Mouse (Mus musculus): ENCODE data around the gene Rnf220. TPM values are rescaled to one million over a fixed set of nuclear protein-coding genes. Genes with fewer than 3 reads are reported as not detected.

The Rnf220 gene
- polyA plus RNA-seq, 1 experiment from 2014 or later = 68.7 TPM

GRCm38 (mm10) chr4:117390850-117391795, 105.7 kb downstream of the Rnf220 start:
- no peaks in the 10 kb centered on the region for H3K36me3 ChIP-seq
- H3K4me3 ChIP-seq (replicated peaks) = 0 out of 2 replicates have a peak overlapping the region, but pooled peaks have one; percentile 14
- no peaks in the 10 kb centered on the region for H3K9me3 ChIP-seq (replicated peaks)
- no peak for ATAC-seq (replicated peaks; ENCODE audit: low FRiP score)
- H3K4me2 ChIP-seq = peak overlapping the region; percentile 55
- peaks cover 15% of the 10 kb centered on the region for H3K4me1 ChIP-seq
- H3K9ac ChIP-seq = no peak overlapping the region
- peaks cover 49% of the 10 kb centered on the region for H3K27me3 ChIP-seq
- WGBS = 27% methylated on average over 22 of the region's 22 CpGs
- H3K27ac ChIP-seq = no peak overlapping the region

- H3K4me3 ChIP-seq (replicated peaks) = no peak overlapping the region
- H3K36me3 ChIP-seq = no peaks in the 10 kb centered on the region
- H3K27me3 ChIP-seq = peaks cover 58% of the 10 kb centered on the region
- peaks cover 15% of the 10 kb centered on the region for H3K4me1 ChIP-seq
- 86% methylated on average over 14 of the region's 14 CpGs for WGBS
- H3K27ac ChIP-seq = no peak overlapping the region
- no peaks in the 10 kb centered on the region for H3K9me3 ChIP-seq (replicated peaks)
- no peak overlapping the region for H3K9ac ChIP-seq
- no peak overlapping the region for H3K4me2 ChIP-seq
- ATAC-seq (replicated peaks; ENCODE audit: low FRiP score) = no peak
These were observed 107.4 kb downstream of the Rnf220 start for GRCm38 (mm10) chr4:117389264-117390054.

GRCm38 (mm10) chr4:117385247-117385646, 111.6 kb downstream of the Rnf220 start:
- Histone ChIP-seq H3K36me3 (no peaks in the 10 kb centered on the region), H3K4me3 (replicated peaks) (no peak overlapping the region), H3K27me3 (peaks cover 58% of the 10 kb centered on the region), H3K9ac (no peak overlapping the region), H3K27ac (no peak overlapping the region), H3K4me1 (0 out of 2 replicates have a peak, but pooled peaks cover 3% of the 10 kb centered on the region), H3K4me2 (no peak overlapping the region), H3K9me3 (replicated peaks) (no peaks in the 10 kb centered on the region)
- 86% methylated on average over 1 of the region's 1 CpGs for WGBS
- ATAC-seq (replicated peaks; ENCODE audit: low FRiP score) = no peak

GRCm38 (mm10) chr4:117381846-117382245, 115.0 kb downstream of the Rnf220 start:
- no peaks in the 10 kb centered on the region for H3K36me3 ChIP-seq
- H3K9me3 ChIP-seq (replicated peaks) = no peaks in the 10 kb centered on the region
- H3K27ac ChIP-seq = no peak overlapping the region
- no peak for ATAC-seq (replicated peaks; ENCODE audit: low FRiP score)
- 44% methylated on average over 8 of the region's 8 CpGs for WGBS
- peaks cover 69% of the 10 kb centered on the region for H3K27me3 ChIP-seq
- 0 out of 2 replicates have a peak, but pooled peaks cover 5% of the 10 kb centered on the region for H3K4me1 ChIP-seq
- H3K4me2 ChIP-seq = no peak overlapping the region
- H3K4me3 ChIP-seq (replicated peaks) = no peak overlapping the region
- H3K9ac ChIP-seq = no peak overlapping the region

GRCm38 (mm10) chr4:117380558-117380935, 116.3 kb downstream of the Rnf220 start:
- H3K36me3 ChIP-seq = no peaks in the 10 kb centered on the region
- H3K4me3 ChIP-seq (replicated peaks) = no peak overlapping the region
- ATAC-seq (replicated peaks; ENCODE audit: low FRiP score) = no peak
- H3K9ac ChIP-seq = no peak overlapping the region
- no peak overlapping the region for H3K27ac ChIP-seq
- 89% methylated on average over 5 of the region's 5 CpGs for WGBS
- no peaks in the 10 kb centered on the region for H3K9me3 ChIP-seq (replicated peaks)
- H3K27me3 ChIP-seq = peaks cover 64% of the 10 kb centered on the region
- H3K4me2 ChIP-seq = no peak overlapping the region
- 0 out of 2 replicates have a peak, but pooled peaks cover 8% of the 10 kb centered on the region for H3K4me1 ChIP-seq

- 0 out of 2 replicates have a peak, but pooled peaks cover 11% of the 10 kb centered on the region for H3K4me1 ChIP-seq
- H3K36me3 ChIP-seq = no peaks in the 10 kb centered on the region
- no peak overlapping the region for H3K27ac ChIP-seq
- H3K9ac ChIP-seq = no peak overlapping the region
- H3K9me3 ChIP-seq (replicated peaks) = no peaks in the 10 kb centered on the region
- no peak overlapping the region for H3K4me2 ChIP-seq
- H3K27me3 ChIP-seq = peaks cover 59% of the 10 kb centered on the region
- H3K4me3 ChIP-seq (replicated peaks) = no peak overlapping the region
- ATAC-seq (replicated peaks; ENCODE audit: low FRiP score) = no peak
- 42% methylated on average over 14 of the region's 14 CpGs for WGBS
These were observed 116.9 kb downstream of the Rnf220 start for GRCm38 (mm10) chr4:117379803-117380557.

- 11% methylated on average over 10 of the region's 10 CpGs for WGBS
- Histone ChIP-seq H3K36me3 (no peaks in the 10 kb centered on the region), H3K4me3 (replicated peaks) (peak overlapping the region; percentile 17; the same call in 1 of the 2 replicates), H3K9me3 (replicated peaks) (no peaks in the 10 kb centered on the region), H3K4me2 (peak overlapping the region; percentile 48), H3K27ac (peak overlapping the region; percentile 19; the same call in 1 of the 2 replicates), H3K4me1 (peaks cover 38% of the 10 kb centered on the region), H3K9ac (no peak overlapping the region), H3K27me3 (peaks cover 57% of the 10 kb centered on the region)
- ATAC-seq (replicated peaks; ENCODE audit: low FRiP score) = peak; percentile 61
These were observed 122.7 kb downstream of the Rnf220 start for GRCm38 (mm10) chr4:117374078-117374540.

GRCm38 (mm10) chr4:117373324-117374077, 123.4 kb downstream of the Rnf220 start:
- peak; percentile 89 for ATAC-seq (replicated peaks; ENCODE audit: low FRiP score)
- Histone ChIP-seq H3K36me3 (no peaks in the 10 kb centered on the region), H3K9ac (no peak overlapping the region), H3K4me3 (replicated peaks) (peak overlapping the region; percentile 17; the same call in 1 of the 2 replicates), H3K9me3 (replicated peaks) (no peaks in the 10 kb centered on the region), H3K4me1 (peaks cover 38% of the 10 kb centered on the region), H3K4me2 (peak overlapping the region; percentile 48), H3K27me3 (peaks cover 57% of the 10 kb centered on the region), H3K27ac (no peak overlapping the region)
- WGBS = 10% methylated on average over 12 of the region's 16 CpGs

GRCm38 (mm10) chr4:117371896-117372295, 125.0 kb downstream of the Rnf220 start:
- Histone ChIP-seq H3K9ac (no peak overlapping the region), H3K4me1 (peaks cover 38% of the 10 kb centered on the region), H3K4me2 (no peak overlapping the region), H3K4me3 (replicated peaks) (no peak overlapping the region), H3K9me3 (replicated peaks) (no peaks in the 10 kb centered on the region), H3K36me3 (no peaks in the 10 kb centered on the region), H3K27ac (no peak overlapping the region), H3K27me3 (peaks cover 62% of the 10 kb centered on the region)
- ATAC-seq (replicated peaks; ENCODE audit: low FRiP score) = no peak
- WGBS = 36% methylated on average over 2 of the region's 2 CpGs

GRCm38 (mm10) chr4:117370354-117370753, 126.5 kb downstream of the Rnf220 start:
- Histone ChIP-seq H3K4me2 (no peak overlapping the region), H3K4me3 (replicated peaks) (no peak overlapping the region), H3K9ac (no peak overlapping the region), H3K9me3 (replicated peaks) (no peaks in the 10 kb centered on the region), H3K27me3 (peaks cover 64% of the 10 kb centered on the region), H3K4me1 (peaks cover 34% of the 10 kb centered on the region), H3K36me3 (no peaks in the 10 kb centered on the region), H3K27ac (no peak overlapping the region)
- WGBS = 18% methylated on average over 5 of the region's 5 CpGs
- ATAC-seq (replicated peaks; ENCODE audit: low FRiP score) = no peak

- ATAC-seq (replicated peaks; ENCODE audit: low FRiP score) = no peak
- no peaks in the 10 kb centered on the region for H3K9me3 ChIP-seq (replicated peaks)
- no peak overlapping the region for H3K9ac ChIP-seq
- no peak overlapping the region for H3K4me2 ChIP-seq
- H3K4me1 ChIP-seq = peaks cover 28% of the 10 kb centered on the region
- H3K36me3 ChIP-seq = no peaks in the 10 kb centered on the region
- H3K4me3 ChIP-seq (replicated peaks) = no peak overlapping the region
- WGBS = 74% methylated on average over 3 of the region's 3 CpGs
- H3K27me3 ChIP-seq = peaks cover 68% of the 10 kb centered on the region
- no peak overlapping the region for H3K27ac ChIP-seq
These were observed 127.3 kb downstream of the Rnf220 start for GRCm38 (mm10) chr4:117369571-117369970.

Measured in kidney, embryonic 15.5 days (tissue).